In genomic region chr15:78815314-78816073, GRCm38 (mm10) we compare ENCODE assay signal across 13 mouse cellular contexts. TPM values are rescaled to one million over a fixed set of nuclear protein-coding genes. Genes with fewer than 3 reads are reported as not detected.
A peak's percentile ranks its signal among the peaks of the same experiment; 100 is the strongest.
DNase-seq lines count a peak whose midpoint lies in the region; ATAC-seq and TF ChIP-seq lines count a peak whose summit lies in the region.
"Had no signal": no experiment of that assay in that cellular context is flagged by ENCODE, and none has a peak within 500 bp of the region (broad histone marks: within the 10 kb centered on the region; RNA-seq: fewer than 3 reads in every experiment).

No protein-coding gene starts in this region.

- H3K9ac ChIP-seq in heart, embryonic 11.5 days (ENCODE audit: low read depth, low read length) = no peak overlapping the region
- no peak overlapping the region for H3K9ac ChIP-seq in liver, embryonic 12.5 days
- H3K9ac ChIP-seq in hindbrain, embryonic 12.5 days = no peak overlapping the region
- H3K9ac ChIP-seq: embryonic facial prominence, embryonic 12.5 days; hindbrain, embryonic 14.5 days had no signal

- TF ChIP-seq CTCF in bone marrow macrophage, adult 2 months (IDR thresholded peaks at IDR 0.05; ENCODE audit: low read depth, low read length) = no peak

- 0 out of 2 replicates have a peak, but pooled peaks cover 6% of the 10 kb centered on the region for H3K4me1 ChIP-seq in heart, embryonic 11.5 days (ENCODE audit: control insufficient read depth, insufficient read depth, low read length)
- H3K4me1 ChIP-seq in bone marrow macrophage, adult 2 months (ENCODE audit: control insufficient read depth, insufficient read depth, low read length) = peaks cover 21% of the 10 kb centered on the region
- H3K4me1 ChIP-seq in liver, embryonic 12.5 days = peaks cover 11% of the 10 kb centered on the region
- no peaks in the 10 kb centered on the region for H3K4me1 ChIP-seq in hindbrain, embryonic 12.5 days
- H3K4me1 ChIP-seq: embryonic facial prominence, embryonic 12.5 days had no signal

- no peak overlapping the region for H3K4me3 ChIP-seq in heart, embryonic 11.5 days (ENCODE audit: low read depth, low read length)
- H3K4me3 ChIP-seq in bone marrow macrophage, adult 2 months (ENCODE audit: insufficient read depth, low read length) = peak overlapping the region; percentile 37
- no peak overlapping the region for H3K4me3 ChIP-seq in liver, embryonic 12.5 days
- no peak overlapping the region for H3K4me3 ChIP-seq in hindbrain, embryonic 12.5 days
- H3K4me3 ChIP-seq: embryonic facial prominence, embryonic 12.5 days had no signal

- H3K36me3 ChIP-seq in heart, embryonic 11.5 days (ENCODE audit: control insufficient read depth, insufficient read depth, low read length) = no peaks in the 10 kb centered on the region
- H3K36me3 ChIP-seq in liver, embryonic 12.5 days = no peaks in the 10 kb centered on the region
- no peaks in the 10 kb centered on the region for H3K36me3 ChIP-seq in hindbrain, embryonic 12.5 days
- H3K36me3 ChIP-seq: embryonic facial prominence, embryonic 12.5 days had no signal

- H3K27ac ChIP-seq in heart, embryonic 11.5 days (ENCODE audit: low read depth, low read length) = no peak overlapping the region
- H3K27ac ChIP-seq in bone marrow macrophage, adult 2 months (ENCODE audit: insufficient read depth, low read depth, low read length) = peak overlapping the region; percentile 80
- peak overlapping the region; percentile 6; the same call in 1 of the 2 replicates for H3K27ac ChIP-seq in liver, embryonic 12.5 days
- H3K27ac ChIP-seq in hindbrain, embryonic 12.5 days = no peak overlapping the region
- H3K27ac ChIP-seq: embryonic facial prominence, embryonic 12.5 days; hindbrain, embryonic 14.5 days had no signal

- no peak overlapping the region for H3K4me2 ChIP-seq in heart, embryonic 11.5 days
- peak overlapping the region; percentile 29; the same call in 1 of the 2 replicates for H3K4me2 ChIP-seq in liver, embryonic 12.5 days
- no peak overlapping the region for H3K4me2 ChIP-seq in hindbrain, embryonic 12.5 days (replicated peaks)
- H3K4me2 ChIP-seq: embryonic facial prominence, embryonic 12.5 days; hindbrain, embryonic 14.5 days had no signal

- no peaks in the 10 kb centered on the region for H3K27me3 ChIP-seq in heart, embryonic 11.5 days (ENCODE audit: control insufficient read depth, insufficient read depth, low read length)
- peaks cover 4% of the 10 kb centered on the region; the same call in 1 of the 2 replicates for H3K27me3 ChIP-seq in liver, embryonic 12.5 days (replicated peaks)
- H3K27me3 ChIP-seq in hindbrain, embryonic 12.5 days = no peaks in the 10 kb centered on the region
- H3K27me3 ChIP-seq: embryonic facial prominence, embryonic 12.5 days had no signal

- WGBS in heart, embryonic 11.5 days (ENCODE audit: insufficient replicate concordance) = 41% methylated on average over 11 of the region's 11 CpGs
- WGBS in liver, embryonic 12.5 days (ENCODE audit: insufficient replicate concordance) = 25% methylated on average over 11 of the region's 11 CpGs
- WGBS in hindbrain, embryonic 12.5 days = 65% methylated on average over 11 of the region's 11 CpGs

- no peak for DNase-seq in heart, adult 8-10 months (ENCODE audit: low spot score)
- no peak for DNase-seq in cerebellum, adult 11-12 months
- no peak for DNase-seq in yolk sac, embryonic 10.5 days (ENCODE audit: low spot score)
- DNase-seq: thymus, adult 2 months had no signal

- no peak for TF ChIP-seq POLR2A in bone marrow macrophage, adult 2 months (IDR thresholded peaks at IDR 0.05; ENCODE audit: borderline replicate concordance, low read depth, low read length)

- 0 out of 2 replicates have a peak, but pooled peaks have one; percentile 55 for ATAC-seq in heart, embryonic 11.5 days (replicated peaks; ENCODE audit: insufficient number of reproducible peaks, low FRiP score, low TSS enrichment)
- ATAC-seq in liver, embryonic 12.5 days = no peak
- ATAC-seq in monocyte, adult 5-6 weeks (replicated peaks; ENCODE audit: insufficient number of reproducible peaks, low FRiP score, low TSS enrichment, poor library complexity, severe bottlenecking) = peak; percentile 90
- ATAC-seq in hindbrain, embryonic 12.5 days (ENCODE audit: low FRiP score) = no peak

- H3K9me3 ChIP-seq in heart, embryonic 11.5 days (replicated peaks; ENCODE audit: control insufficient read depth, low read length) = no peaks in the 10 kb centered on the region
- no peaks in the 10 kb centered on the region for H3K9me3 ChIP-seq in liver, embryonic 12.5 days (replicated peaks)
- H3K9me3 ChIP-seq in hindbrain, embryonic 12.5 days (replicated peaks) = no peaks in the 10 kb centered on the region
- H3K9me3 ChIP-seq: embryonic facial prominence, embryonic 12.5 days had no signal

RNA-seq across cellular contexts. Expression of gene Card10, which starts 12.7 kb away (rescaled TPM):
- 3.7 and 4.2 TPM in 2 replicates for polyA plus RNA-seq in heart, embryonic 11.5 days (2014; fragmentation: Nextera tagmentation; extraction: Ambion mirVana)
- 10 to 100 TPM; 14.3 to 16.1 (median 15.2) TPM for total RNA-seq in heart, adult 8-10 months (2022)
- 0.23 TPM in 1 of 2 replicates, not detected in the other for polyA plus RNA-seq in bone marrow macrophage, adult 2 months (2012; ENCODE audit: insufficient read depth, insufficient read length, missing spikeins)
- polyA plus RNA-seq in liver, embryonic 12.5 days (2016; fragmentation: Nextera tagmentation; extraction: Ambion mirVana) = 2.3 and 2.5 TPM in 2 replicates
- total RNA-seq in monocyte, adult 5-6 weeks (2017) = 0.21 to 3.7 TPM (median 2.1 TPM) in 3 replicates
- polyA plus RNA-seq in hindbrain, embryonic 12.5 days (2016; fragmentation: Nextera tagmentation; extraction: Ambion mirVana) = 2.7 and 2.9 TPM in 2 replicates

RNA-seq across cellular contexts. Expression of gene Cdc42ep1, which starts 26.9 kb away (rescaled TPM):
- 24.1 and 29.7 TPM in 2 replicates for polyA plus RNA-seq in heart, embryonic 11.5 days (2014; fragmentation: Nextera tagmentation; extraction: Ambion mirVana)
- total RNA-seq in heart, adult 8-10 months (2022) = 10 to 100 TPM; 30.5 to 40.3 (median 39.1) TPM
- polyA plus RNA-seq in bone marrow macrophage, adult 2 months (2012; ENCODE audit: insufficient read depth, insufficient read length, missing spikeins) = 0.31 and 0.36 TPM in 2 replicates
- polyA plus RNA-seq in liver, embryonic 12.5 days (2016; fragmentation: Nextera tagmentation; extraction: Ambion mirVana) = 17.6 and 18.1 TPM in 2 replicates
- 0.29 to 1.2 TPM (median 0.75 TPM) in 3 replicates for total RNA-seq in monocyte, adult 5-6 weeks (2017)
- 15.1 and 15.6 TPM in 2 replicates for polyA plus RNA-seq in hindbrain, embryonic 12.5 days (2016; fragmentation: Nextera tagmentation; extraction: Ambion mirVana)

RNA-seq across cellular contexts. Expression of gene Lgals2, which starts 39.8 kb away (rescaled TPM):
- 0.49 TPM in 1 of 2 replicates, not detected in the other for polyA plus RNA-seq in heart, embryonic 11.5 days (2014; fragmentation: Nextera tagmentation; extraction: Ambion mirVana)
- total RNA-seq in heart, adult 8-10 months (2022) = under 1 TPM in 1 of 4 experiments, not detected in 3; 0.65 TPM
- polyA plus RNA-seq in bone marrow macrophage, adult 2 months (2012; ENCODE audit: insufficient read depth, insufficient read length, missing spikeins) = not detected in 2 replicates
- 7.0 and 9.5 TPM in 2 replicates for polyA plus RNA-seq in liver, embryonic 12.5 days (2016; fragmentation: Nextera tagmentation; extraction: Ambion mirVana)
- not detected in 3 replicates for total RNA-seq in monocyte, adult 5-6 weeks (2017)
- not detected in 2 replicates for polyA plus RNA-seq in hindbrain, embryonic 12.5 days (2016; fragmentation: Nextera tagmentation; extraction: Ambion mirVana)
- total RNA-seq: left cerebral cortex, postnatal 36 days had no signal
- polyA plus RNA-seq: embryonic facial prominence, embryonic 12.5 days; hindbrain, embryonic 14.5 days; neural tube, embryonic 14.5 days had no signal

RNA-seq across cellular contexts. Expression of gene Mfng, which starts 42.2 kb away (rescaled TPM):
- 3.0 and 3.7 TPM in 2 replicates for polyA plus RNA-seq in heart, embryonic 11.5 days (2014; fragmentation: Nextera tagmentation; extraction: Ambion mirVana)
- 10 to 100 TPM in 1 of 4 experiments, 1 to 10 TPM in 3; 7.5 to 11.4 (median 9.5) TPM for total RNA-seq in heart, adult 8-10 months (2022)
- 14.0 and 16.2 TPM in 2 replicates for polyA plus RNA-seq in bone marrow macrophage, adult 2 months (2012; ENCODE audit: insufficient read depth, insufficient read length, missing spikeins)
- 11.0 and 11.7 TPM in 2 replicates for polyA plus RNA-seq in liver, embryonic 12.5 days (2016; fragmentation: Nextera tagmentation; extraction: Ambion mirVana)
- total RNA-seq in monocyte, adult 5-6 weeks (2017) = 19.9 to 42.9 TPM (median 22.6 TPM) in 3 replicates
- 51.7 and 58.0 TPM in 2 replicates for polyA plus RNA-seq in hindbrain, embryonic 12.5 days (2016; fragmentation: Nextera tagmentation; extraction: Ambion mirVana)

Comparison
In these comparisons a context has a peak if more than half of its experiments do, and no peak if none do; other contexts are left out.
1. ATAC-seq: peak in heart, embryonic 11.5 days (single experiment) and monocyte, adult 5-6 weeks (single experiment); none in liver, embryonic 12.5 days (single experiment) and hindbrain, embryonic 12.5 days (single experiment).
2. H3K27ac ChIP-seq: peak in bone marrow macrophage, adult 2 months (single experiment) and liver, embryonic 12.5 days (single experiment); none in heart, embryonic 11.5 days (single experiment) and hindbrain, embryonic 12.5 days (single experiment).
3. RNA of gene Cdc42ep1, which starts 26.9 kb away (polyA plus RNA-seq): 24.1 to 29.7 TPM in heart, embryonic 11.5 days, 17.6 to 18.1 TPM in liver, embryonic 12.5 days and 15.1 to 15.6 TPM in hindbrain, embryonic 12.5 days; 0.31 to 0.36 TPM in bone marrow macrophage, adult 2 months; every median in the first group is over 10 times any median in the second.